Mouse (Mus musculus) spleen, adult 2 months (tissue): Measurements from ENCODE around the gene Nsmce1. TPM values are rescaled to one million over a fixed set of nuclear protein-coding genes. Genes with fewer than 3 reads are reported as not detected.
A peak's percentile ranks its signal among the peaks of the same experiment; 100 is the strongest.
"Not testable (repeated sequence)": the region's sequence is repeated elsewhere in the genome, so short reads cannot be mapped to it uniquely, and the experiment has no call there.

Source experiments
- DNase-seq, 2 experiments: peaks; one replicate each; pipeline versions ENCODE4 v3.0.0 to v3.0.0-alpha.2; 2012 to 2021; ENCODE audit warnings: low spot score in 2 of 2, low read depth in 1 of 2
- H3K27ac ChIP-seq: fragments of 200-500 bp; 2 replicates; pipeline ENCODE4 v1.5.1; 2012; ENCODE audit warnings: low read length, inconsistent platforms; ENCODE audit not compliant: insufficient read depth
- H3K27me3 ChIP-seq: fragments of 200-500 bp; 2 replicates; pipeline ENCODE4 v1.6.1; 2012; ENCODE audit warnings: mild to moderate bottlenecking, moderate library complexity, low read length, inconsistent platforms; ENCODE audit not compliant: control insufficient read depth, insufficient read depth
- H3K36me3 ChIP-seq: fragments of 200-500 bp; 2 replicates; pipeline ENCODE4 v1.6.1; 2012; ENCODE audit warnings: mild to moderate bottlenecking, low read length, inconsistent platforms; ENCODE audit not compliant: control insufficient read depth, insufficient read depth
- H3K4me1 ChIP-seq: fragments of 200-500 bp; 2 replicates; pipeline ENCODE4 v1.6.1; 2011; ENCODE audit warnings: inconsistent platforms; ENCODE audit not compliant: control insufficient read depth, insufficient read depth, insufficient read length
- H3K4me3 ChIP-seq: fragments of 200-500 bp; 2 replicates; pipeline ENCODE4 v1.5.1; 2011; ENCODE audit warnings: mild to moderate bottlenecking, inconsistent platforms; ENCODE audit not compliant: insufficient read depth, insufficient read length; ENCODE audit errors: extremely low read depth
- CTCF ChIP-seq: fragments of 200-500 bp; IDR thresholded peaks from 2 replicates; pipeline ENCODE4 v1.5.1; 2011; ENCODE audit warnings: mild to moderate bottlenecking, inconsistent platforms; ENCODE audit not compliant: insufficient read depth, insufficient read length, insufficient replicate concordance; ENCODE audit errors: extremely low read depth
- POLR2A ChIP-seq: fragments of 200-500 bp; IDR thresholded peaks from 2 replicates; pipeline ENCODE4 v1.6.1; 2011; ENCODE audit warnings: low read depth, low read length, inconsistent platforms
- WGBS: fragments of 180-500 bp; shearing (Covaris S2); methylation state at CpG from one replicate; pipeline ENCODE4 v1.1.7; 2018; 5-methylcytosine and 5-hydroxymethylcytosine counted together
- polyA plus RNA-seq: library from polyadenylated mRNA; depleted of rRNA; stranded (reverse); fragments of >200 nt; gene quantifications from 2 replicates; pipeline ENCODE4 v1.2.3, GENCODE M21; 2012

Gene Nsmce1
- polyA plus RNA-seq, 1 experiment: 38.4 TPM

DNA sequence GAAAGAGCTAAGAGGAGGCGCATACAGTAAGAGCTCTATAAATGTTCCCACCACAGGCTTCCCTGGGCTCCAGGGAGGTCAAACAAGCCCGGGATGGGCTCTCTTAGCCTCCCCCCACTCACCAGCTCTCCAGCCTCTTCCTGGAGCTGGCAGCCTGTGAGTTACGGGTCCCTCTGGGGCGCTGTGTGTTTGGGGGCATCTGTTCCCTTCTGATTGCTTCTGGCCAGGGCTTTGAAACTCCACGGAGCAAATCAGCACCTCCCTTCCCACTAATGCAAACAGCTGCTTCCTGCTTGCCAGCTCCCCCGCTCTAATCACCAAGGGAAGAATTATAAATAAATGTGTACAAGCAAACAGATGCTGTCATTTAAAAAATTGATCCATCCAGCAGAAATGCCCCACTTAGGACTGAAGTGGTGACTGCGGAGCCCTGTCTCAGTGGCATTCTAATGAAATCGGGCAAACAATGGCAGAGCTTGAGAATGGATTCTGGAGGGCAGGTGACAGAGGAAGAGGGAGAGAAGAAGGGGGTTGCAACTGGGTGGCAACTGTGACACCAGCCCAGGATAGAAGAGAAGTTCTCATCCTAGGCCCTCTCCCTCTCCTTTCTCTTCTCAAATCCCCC is 56.6 kb downstream of the Nsmce1 start:
- 45% methylated on average over 8 of the region's 8 CpGs for WGBS
- Histone ChIP-seq H3K27me3 (no peaks in the 10 kb centered on the region), H3K27ac (no peak overlapping the region), H3K36me3 (no peaks in the 10 kb centered on the region), H3K4me1 (no peaks in the 10 kb centered on the region), H3K4me3 (no peak overlapping the region)
- DNase-seq: no peak
- TF ChIP-seq POLR2A (no peak), CTCF (no peak)

DNA sequence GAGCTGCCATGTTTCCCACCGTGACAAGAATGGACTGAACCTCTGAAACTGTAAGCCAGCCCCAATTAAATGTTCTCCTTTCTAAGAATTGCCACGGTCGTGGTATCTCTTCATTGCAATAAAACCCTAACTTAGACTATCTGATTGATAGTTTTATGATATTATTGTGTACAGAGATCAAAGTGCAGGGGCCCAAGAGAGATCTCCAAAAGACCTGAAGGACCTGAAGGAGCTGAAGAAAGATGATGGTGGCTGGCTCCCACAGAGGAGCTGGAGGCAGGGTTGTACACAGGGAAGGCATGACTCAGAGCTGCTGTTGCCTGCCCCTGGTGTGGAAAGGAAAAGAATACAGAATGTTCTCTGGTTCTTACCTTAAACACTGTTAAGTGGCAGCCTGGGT is 57.5 kb downstream of the Nsmce1 start:
- H3K4me3 ChIP-seq: no peak overlapping the region
- no peaks in the 10 kb centered on the region for H3K36me3 ChIP-seq
- no peak for DNase-seq
- H3K27ac ChIP-seq: no peak overlapping the region
- H3K4me1 ChIP-seq: no peaks in the 10 kb centered on the region
- TF ChIP-seq CTCF: no peak
- TF ChIP-seq POLR2A: no peak
- no peaks in the 10 kb centered on the region for H3K27me3 ChIP-seq
- whole genome bisulfite sequencing: 89% methylated on average over 3 of the region's 3 CpGs

DNA sequence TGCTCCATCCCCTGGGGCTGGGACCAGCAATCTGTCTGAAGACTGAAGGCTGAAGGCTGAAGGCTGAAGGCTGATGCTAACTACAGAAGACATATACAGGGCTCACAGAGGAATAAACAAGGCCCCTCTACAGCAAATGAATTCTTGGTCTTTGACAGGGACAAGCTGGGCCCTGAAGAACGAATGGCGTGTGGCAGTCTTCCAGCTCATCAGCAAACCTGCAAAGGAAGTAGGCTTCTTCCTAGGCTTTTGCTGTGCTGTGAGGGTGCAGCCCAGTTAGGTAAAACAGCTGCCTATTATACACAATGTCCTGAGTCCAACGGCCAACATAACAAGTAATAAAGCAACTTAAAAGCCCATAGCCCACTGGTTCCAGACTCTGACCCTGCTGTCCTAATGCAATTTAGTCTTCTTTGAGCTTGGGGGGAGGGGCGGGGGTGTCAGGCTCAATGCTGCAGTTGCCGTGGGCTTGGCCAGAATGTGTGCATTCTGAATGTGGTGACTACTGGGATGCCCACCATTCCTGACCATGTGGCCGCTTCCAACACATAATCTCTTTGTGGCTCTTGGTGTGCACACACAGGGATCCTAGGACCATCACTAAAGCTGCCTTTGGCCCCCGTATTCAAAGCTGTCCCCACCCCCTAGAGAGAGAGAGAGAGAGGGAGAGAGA is 61.1 kb downstream of the Nsmce1 start:
- Histone ChIP-seq H3K36me3 (no peaks in the 10 kb centered on the region), H3K27me3 (no peaks in the 10 kb centered on the region), H3K4me1 (no peaks in the 10 kb centered on the region), H3K4me3 (no peak overlapping the region), H3K27ac (no peak overlapping the region)
- WGBS: 79% methylated on average over 7 of the region's 7 CpGs
- TF ChIP-seq CTCF (no peak), POLR2A (no peak)
- no peak for DNase-seq

DNA sequence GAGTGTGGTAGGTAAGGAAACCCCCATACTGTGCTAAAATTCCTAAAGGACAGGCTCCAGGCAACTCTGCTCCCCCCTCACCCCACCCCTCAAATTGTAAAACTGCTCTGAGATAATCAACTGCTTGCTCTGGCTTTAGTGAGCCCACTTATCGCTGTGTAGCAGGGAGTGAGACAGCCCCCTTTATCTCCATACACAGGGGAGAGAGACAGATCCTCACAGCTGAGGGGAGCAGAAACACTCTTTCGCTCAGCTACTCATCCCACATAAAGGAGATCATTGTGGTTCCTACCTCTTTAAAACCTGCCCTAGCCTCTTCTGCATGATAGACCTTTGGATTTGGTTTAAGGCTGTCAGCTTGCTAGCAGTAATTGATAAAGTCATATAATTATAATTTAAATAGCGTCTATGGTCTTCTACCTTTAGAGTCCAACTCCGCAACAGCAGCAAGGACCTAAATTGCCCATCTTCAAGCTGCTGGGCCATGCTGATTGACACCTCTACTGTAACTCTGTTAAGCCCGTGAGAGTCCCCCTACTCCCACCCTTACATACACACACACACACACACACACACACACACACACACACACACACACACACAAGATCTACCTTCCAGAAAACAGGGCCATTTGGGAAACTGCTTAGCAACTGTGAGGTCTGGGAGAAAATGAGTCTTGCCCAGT is 62.4 kb downstream of the Nsmce1 start:
- not testable (repeated sequence) for H3K36me3 ChIP-seq, H3K4me3 ChIP-seq, H3K27me3 ChIP-seq, DNase-seq, H3K4me1 ChIP-seq, H3K27ac ChIP-seq
- 83% methylated on average over 5 of the region's 5 CpGs for WGBS

DNA sequence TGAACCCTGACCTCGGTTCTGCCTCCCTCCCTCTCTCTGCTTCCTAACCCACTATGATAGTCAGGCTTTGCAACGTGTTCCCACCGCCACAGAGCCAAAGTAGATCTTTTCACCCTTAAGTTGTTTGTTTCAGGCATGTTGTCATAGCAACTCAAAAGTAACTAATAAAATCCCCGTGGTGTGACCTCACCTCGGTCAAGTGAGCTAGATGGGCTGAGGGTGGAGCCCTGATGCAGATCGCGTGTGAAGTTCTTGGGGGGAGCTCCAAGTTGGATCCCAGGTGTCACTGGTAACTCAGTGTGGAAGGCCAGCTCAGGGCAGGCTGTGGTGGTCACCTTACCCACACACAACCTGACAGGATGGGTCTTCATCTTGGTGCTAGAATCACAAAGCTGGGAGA is 63.0 kb downstream of the Nsmce1 start:
- no peaks in the 10 kb centered on the region for H3K27me3 ChIP-seq
- no peak overlapping the region for H3K4me3 ChIP-seq
- WGBS: 79% methylated on average over 7 of the region's 7 CpGs
- H3K27ac ChIP-seq: no peak overlapping the region
- DNase-seq: no peak
- no peaks in the 10 kb centered on the region for H3K4me1 ChIP-seq
- TF ChIP-seq POLR2A (no peak), CTCF (no peak)
- H3K36me3 ChIP-seq: no peaks in the 10 kb centered on the region

DNA sequence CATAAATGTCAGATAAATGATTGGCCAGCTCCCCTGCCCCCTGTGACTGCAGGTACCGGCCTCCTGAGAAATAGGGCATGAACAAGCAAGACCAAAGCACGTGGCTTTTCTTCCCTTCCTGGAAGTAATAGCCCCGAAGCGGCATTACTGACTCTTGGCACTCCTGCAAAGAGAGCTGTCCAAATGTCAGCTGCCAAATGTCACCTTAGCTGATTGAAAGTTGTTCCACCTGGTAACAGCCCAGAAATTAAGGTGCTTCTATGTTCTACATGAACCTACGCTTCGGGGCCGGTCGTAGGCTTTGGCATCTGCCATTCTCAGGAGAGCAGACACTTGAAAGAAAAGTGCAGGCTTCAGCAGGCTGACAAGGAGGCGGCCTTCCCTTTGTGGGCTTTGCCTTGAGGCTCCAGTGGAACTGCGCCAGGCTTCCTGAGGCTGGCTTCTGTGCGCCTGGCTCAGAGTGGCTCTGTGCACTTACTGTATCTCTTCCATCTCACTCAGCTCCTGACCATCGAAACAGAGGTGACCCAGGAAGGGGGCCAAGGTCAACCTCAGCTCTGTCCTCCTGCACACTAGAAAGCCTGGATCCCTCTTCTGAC is 63.8 kb downstream of the Nsmce1 start:
- TF ChIP-seq CTCF: no peak
- no peak for TF ChIP-seq POLR2A
- Histone ChIP-seq H3K4me1 (peaks cover 7% of the 10 kb centered on the region; the same call in 1 of the 2 replicates), H3K27ac (no peak overlapping the region), H3K27me3 (no peaks in the 10 kb centered on the region), H3K36me3 (no peaks in the 10 kb centered on the region), H3K4me3 (no peak overlapping the region)
- no peak for DNase-seq
- WGBS: 71% methylated on average over 12 of the region's 12 CpGs

DNA sequence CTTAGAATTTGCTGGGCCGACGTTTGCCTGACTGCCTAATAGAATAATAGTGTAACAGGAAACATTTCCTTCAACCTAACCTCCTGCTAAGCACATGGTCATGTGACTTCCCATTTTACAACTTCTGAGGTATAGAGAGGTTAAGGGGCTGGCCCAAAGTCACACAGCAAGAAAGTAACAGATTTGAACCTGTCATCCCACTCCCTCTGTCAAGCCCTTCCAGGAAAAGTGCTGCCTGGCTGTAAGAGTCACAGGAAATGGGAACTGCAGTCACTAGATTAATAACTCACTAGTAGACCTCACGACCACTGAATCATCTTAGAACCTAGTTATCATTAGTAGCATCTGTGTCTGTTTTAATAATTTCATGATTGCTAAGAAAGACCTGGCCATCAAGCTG is 68.3 kb downstream of the Nsmce1 start:
- Histone ChIP-seq H3K27ac (peak overlapping the region; percentile 71; the same call in 1 of the 2 replicates), H3K4me1 (peaks cover 7% of the 10 kb centered on the region; the same call in 1 of the 2 replicates), H3K36me3 (no peaks in the 10 kb centered on the region), H3K27me3 (no peaks in the 10 kb centered on the region), H3K4me3 (no peak overlapping the region)
- peak in 1 of 2 experiments; percentile 40 for DNase-seq
- WGBS: 16% methylated on average over 3 of the region's 3 CpGs
- TF ChIP-seq POLR2A (no peak), CTCF (no peak)
